Mouse (Mus musculus): ENCODE results near the gene Gxylt2.

- TF ChIP-seq CTCF (IDR thresholded peaks at IDR 0.05; ENCODE audit: low read depth) (no peak), EP300 (optimal IDR thresholded peaks at IDR 0.05) (no peak)
Observed at GRCm38 (mm10) chr6:100789161-100789560, 84.6 kb downstream of the Gxylt2 start.

All from stomach, postnatal 0 days (tissue).